Mouse (Mus musculus) midbrain, postnatal 0 days (tissue): Measurements from ENCODE around the gene Gbf1. TPM values are rescaled to one million over a fixed set of nuclear protein-coding genes. Genes with fewer than 3 reads are reported as not detected.

ENCODE experiments used
- ATAC-seq: fragments of 200-750 bp; cut with Nextera tagmentation; 2 replicates; pipeline ENCODE4 v1.8.0; 2017; ENCODE audit warnings: moderate number of reproducible peaks, mild to moderate bottlenecking, moderate TSS enrichment, moderate library complexity; ENCODE audit not compliant: low FRiP score
- DNase-seq: peaks from one replicate; pipeline ENCODE4 v3.0.0-alpha.2; 2015; ENCODE audit warnings: low spot score
- H3K27ac ChIP-seq: fragments of 300-500 bp; sonication (generic); 2 replicates; pipeline ENCODE4 v1.5.1; 2014; ENCODE audit warnings: low read depth, mild to moderate bottlenecking, low read length, mixed read lengths
- H3K27me3 ChIP-seq: fragments of 300-500 bp; sonication (generic); 2 replicates; pipeline ENCODE4 v1.6.1; 2014; ENCODE audit warnings: low read length, control low read depth, mixed read lengths; ENCODE audit not compliant: insufficient read depth
- H3K36me3 ChIP-seq: fragments of 300-500 bp; sonication (generic); 2 replicates; pipeline ENCODE4 v1.6.1; 2014; ENCODE audit warnings: low read length, control low read depth, mixed read lengths; ENCODE audit not compliant: insufficient read depth
- H3K4me1 ChIP-seq: fragments of 300-500 bp; sonication (generic); 2 replicates; pipeline ENCODE4 v1.6.1; 2014; ENCODE audit warnings: mild to moderate bottlenecking, control low read depth, antibody characterized with exemption, low read length, mixed read lengths; ENCODE audit not compliant: insufficient read depth
- H3K4me2 ChIP-seq: fragments of 300-500 bp; sonication (generic); 2 replicates; pipeline ENCODE4 v1.6.1; 2014; ENCODE audit warnings: low read depth, mild to moderate bottlenecking, low read length, mixed read lengths; ENCODE audit not compliant: poor library complexity, severe bottlenecking
- H3K4me3 ChIP-seq: fragments of 300-500 bp; sonication (generic); 2 replicates; pipeline ENCODE4 v1.5.1; 2014; ENCODE audit warnings: low read depth, mild to moderate bottlenecking, low read length, moderate library complexity
- H3K9ac ChIP-seq: fragments of 300-500 bp; sonication (generic); replicated peaks from 2 replicates; pipeline ENCODE4 v1.6.1; 2014; ENCODE audit warnings: mild to moderate bottlenecking, low read length, moderate library complexity, mixed read lengths; ENCODE audit not compliant: poor library complexity, severe bottlenecking
- H3K9me3 ChIP-seq: fragments of 300-500 bp; sonication (generic); 2 replicates; pipeline ENCODE4 v1.6.1; 2016; ENCODE audit warnings: low read length, control low read depth
- CTCF ChIP-seq: IDR thresholded peaks from 2 replicates; pipeline ENCODE4 v1.5.1; 2016; ENCODE audit warnings: antibody characterized with exemption, mild to moderate bottlenecking
- WGBS: fragments of 180-500 bp; shearing (Covaris S2); extraction: QIAGEN DNeasy Blood & Tissue Kit; methylation state at CpG from one replicate; pipeline ENCODE4 v1.1.7; 2014; 5-methylcytosine and 5-hydroxymethylcytosine counted together
- polyA plus RNA-seq: library from polyadenylated mRNA; unstranded; fragments of >200 nt; fragmentation: Nextera tagmentation; extraction: Ambion mirVana; gene quantifications from 2 replicates; pipeline ENCODE4 v1.2.1, GENCODE M21; 2015
- total RNA-seq: library from RNA; depleted of rRNA; stranded (reverse); fragments of >200 nt; gene quantifications from 2 replicates; pipeline ENCODE4 v1.2.3, GENCODE M21; 2014

The Gbf1 gene
- total and polyA plus RNA-seq, 2 experiments from 2014 or later, result 51.6 to 59.8 TPM

GRCm38 (mm10) chr19:46324366-46324765, 172.1 kb downstream of the Gbf1 start:
- peaks cover 33% of the 10 kb centered on the region for H3K4me1 ChIP-seq
- peak overlapping the region; percentile 56; the same call in 1 of the 2 replicates for H3K9ac ChIP-seq
- peak overlapping the region; percentile 97; the same call in 1 of the 2 replicates for H3K4me2 ChIP-seq
- no peak for TF ChIP-seq CTCF
- ATAC-seq, result no peak
- WGBS, result 77% methylated on average over 11 of the region's 11 CpGs
- no peak for DNase-seq
- no peaks in the 10 kb centered on the region for H3K9me3 ChIP-seq
- no peaks in the 10 kb centered on the region for H3K27me3 ChIP-seq
- no peak overlapping the region for H3K27ac ChIP-seq
- H3K36me3 ChIP-seq, result 0 out of 2 replicates have a peak, but pooled peaks cover 3% of the 10 kb centered on the region
- H3K4me3 ChIP-seq, result no peak overlapping the region

DNA sequence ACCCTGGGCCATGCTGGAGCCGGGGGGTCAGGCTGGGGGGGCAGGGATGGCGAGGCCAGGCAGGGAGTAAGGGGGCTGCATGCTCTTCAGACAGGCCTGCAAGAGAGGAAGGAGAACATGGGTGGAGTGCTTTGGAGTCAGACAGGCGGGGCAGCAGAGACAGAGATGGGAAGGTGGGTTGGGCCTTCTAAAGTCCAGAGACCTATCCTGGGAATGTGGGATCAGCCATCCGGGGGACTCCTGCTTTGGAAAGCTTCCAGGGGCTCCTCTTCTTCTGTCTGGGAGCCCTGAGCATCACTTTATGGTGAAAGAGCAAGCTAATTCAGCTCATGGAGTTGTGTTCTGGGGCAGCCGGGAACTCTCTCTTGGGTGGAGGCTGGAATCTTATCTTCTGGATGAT, 172.6 kb downstream of the Gbf1 start:
- WGBS, result 77% methylated on average over 5 of the region's 5 CpGs

DNA sequence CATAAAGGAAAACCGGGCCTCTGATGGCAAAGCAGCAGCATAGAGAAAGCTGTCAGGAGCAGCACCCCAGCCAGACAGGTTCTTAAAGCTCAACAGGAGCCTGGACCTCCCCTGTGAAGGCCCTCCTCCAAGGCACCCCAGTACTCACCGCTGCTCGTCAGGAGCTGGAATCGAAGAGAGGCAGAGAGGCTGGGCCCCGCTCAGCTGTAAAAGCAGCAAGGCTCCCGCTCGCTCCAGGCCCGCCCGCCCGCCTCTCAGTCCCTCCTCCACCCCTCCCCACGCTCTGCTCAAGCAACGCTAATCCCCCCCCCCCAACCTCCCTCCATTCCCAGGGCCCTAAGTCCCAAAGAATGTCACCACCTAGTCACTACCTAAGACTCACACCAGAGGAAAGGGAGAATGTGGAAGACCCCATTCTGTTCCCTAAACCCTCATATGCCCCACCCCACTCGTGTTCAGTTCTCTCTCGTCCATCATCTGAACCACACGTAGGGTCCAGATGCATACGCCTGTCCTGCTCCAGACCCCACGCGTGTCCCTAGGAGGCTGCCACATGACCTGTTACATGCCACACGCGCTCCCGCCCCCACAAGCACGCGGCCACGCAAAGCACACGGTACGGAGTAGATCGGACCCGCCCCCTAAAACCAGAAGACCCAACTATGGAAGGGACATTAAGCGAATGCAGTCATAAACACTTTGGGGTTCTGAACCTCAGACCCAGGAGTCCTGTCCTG, 173.9 kb downstream of the Gbf1 start:
- H3K27me3 ChIP-seq, result no peaks in the 10 kb centered on the region
- peak overlapping the region; percentile 90 for H3K27ac ChIP-seq
- H3K4me2 ChIP-seq, result peak overlapping the region; percentile 97
- 2% methylated on average over 29 of the region's 29 CpGs for WGBS
- H3K4me1 ChIP-seq, result peaks cover 31% of the 10 kb centered on the region
- DNase-seq, result no peak
- ATAC-seq, result peak; percentile 9; the same call in 1 of the 2 replicates
- no peaks in the 10 kb centered on the region for H3K9me3 ChIP-seq
- TF ChIP-seq CTCF, result no peak
- peak overlapping the region; percentile 56 for H3K9ac ChIP-seq
- H3K36me3 ChIP-seq, result peaks cover 13% of the 10 kb centered on the region
- peak overlapping the region; percentile 66 for H3K4me3 ChIP-seq

More for the DNA sequence above, 172.6 kb downstream of the Gbf1 start:
- Histone ChIP-seq H3K4me2 (peak overlapping the region; percentile 97), H3K27ac (no peak overlapping the region), H3K4me3 (peak overlapping the region; percentile 66), H3K4me1 (peaks cover 33% of the 10 kb centered on the region), H3K36me3 (0 out of 2 replicates have a peak, but pooled peaks cover 3% of the 10 kb centered on the region), H3K9me3 (no peaks in the 10 kb centered on the region), H3K27me3 (no peaks in the 10 kb centered on the region), H3K9ac (peak overlapping the region; percentile 56)
- ATAC-seq, result no peak
- no peak for DNase-seq
- TF ChIP-seq CTCF, result no peak

GRCm38 (mm10) chr19:46326756-46327305, 174.5 kb downstream of the Gbf1 start, which contains the start of gene Psd:
Psd (minus strand) TSS chr19:46327156.
- ATAC-seq, result peak; percentile 3; the same call in 1 of the 2 replicates

GRCm38 (mm10) chr19:46327531-46328064, 175.3 kb downstream of the Gbf1 start:
- WGBS, result 30% methylated on average over 14 of the region's 14 CpGs
- Histone ChIP-seq H3K4me1 (peaks cover 17% of the 10 kb centered on the region; the same call in 1 of the 2 replicates), H3K36me3 (peaks cover 27% of the 10 kb centered on the region), H3K9me3 (no peaks in the 10 kb centered on the region), H3K27me3 (no peaks in the 10 kb centered on the region), H3K27ac (peak overlapping the region; percentile 90), H3K9ac (peak overlapping the region; percentile 56), H3K4me3 (peak overlapping the region; percentile 66), H3K4me2 (peak overlapping the region; percentile 97)
- DNase-seq, result no peak
- TF ChIP-seq CTCF, result no peak
- peak; percentile 0; the same call in 1 of the 2 replicates for ATAC-seq

More at GRCm38 (mm10) chr19:46326756-46327305, 174.5 kb downstream of the Gbf1 start, which contains the start of gene Psd:
- Histone ChIP-seq H3K4me3 (peak within 1 kb of the TSS; percentile 66), H3K27me3 (no peaks in the 10 kb centered on the region), H3K4me2 (peak within 1 kb of the TSS; percentile 97), H3K4me1 (peaks cover 24% of the 10 kb centered on the region), H3K9ac (peak within 1 kb of the TSS; percentile 56), H3K36me3 (peaks cover 20% of the 10 kb centered on the region), H3K9me3 (no peaks in the 10 kb centered on the region), H3K27ac (peak within 1 kb of the TSS; percentile 90)
- TF ChIP-seq CTCF, result no peak
- DNase-seq, result peak; percentile 82
- WGBS, result under 1% methylated on average over 34 of the region's 35 CpGs
